Comparison of ENCODE assay signal across 26 mouse cellular contexts in genomic region chr10:89819146-89819545, GRCm38 (mm10). TPM values are rescaled to one million over a fixed set of nuclear protein-coding genes. Genes with fewer than 3 reads are reported as not detected.
DNase-seq lines count a peak whose midpoint lies in the region; ATAC-seq and TF ChIP-seq lines count a peak whose summit lies in the region.
"Had no signal": no experiment of that assay in that cellular context is flagged by ENCODE, and none has a peak within 500 bp of the region (broad histone marks: within the 10 kb centered on the region; RNA-seq: fewer than 3 reads in every experiment).

No protein-coding gene starts in this region.

- H3K9ac ChIP-seq in heart, postnatal 0 days (replicated peaks; ENCODE audit: low read depth, low read length), result no peak overlapping the region
- H3K9ac ChIP-seq in limb, embryonic 13.5 days, result no peak overlapping the region
- H3K9ac ChIP-seq: embryonic facial prominence, embryonic 12.5 days; embryonic facial prominence, embryonic 15.5 days; forebrain, embryonic 12.5 days had no signal

- no peaks in the 10 kb centered on the region for H3K4me1 ChIP-seq in heart, postnatal 0 days (ENCODE audit: control insufficient read depth, insufficient read depth)
- no peaks in the 10 kb centered on the region for H3K4me1 ChIP-seq in limb, embryonic 13.5 days
- H3K4me1 ChIP-seq in limb, embryonic 10.5 days, result no peaks in the 10 kb centered on the region
- H3K4me1 ChIP-seq: embryonic facial prominence, embryonic 12.5 days; embryonic facial prominence, embryonic 15.5 days; forebrain, embryonic 10.5 days; forebrain, embryonic 12.5 days had no signal

- TF ChIP-seq EP300 in heart, postnatal 0 days (IDR thresholded peaks at IDR 0.05; ENCODE audit: low read depth), result no peak

- 0 out of 2 replicates have a peak overlapping the region, but pooled peaks have one; percentile 20 for H3K27ac ChIP-seq in heart, postnatal 0 days (ENCODE audit: low read depth)
- no peak overlapping the region for H3K27ac ChIP-seq in limb, embryonic 13.5 days
- H3K27ac ChIP-seq in limb, embryonic 10.5 days, result no peak overlapping the region
- H3K27ac ChIP-seq: embryonic facial prominence, embryonic 12.5 days; embryonic facial prominence, embryonic 15.5 days; forebrain, embryonic 10.5 days; forebrain, embryonic 12.5 days had no signal

- no peak overlapping the region for H3K4me3 ChIP-seq in heart, postnatal 0 days (ENCODE audit: low read depth, low read length)
- no peak overlapping the region for H3K4me3 ChIP-seq in limb, embryonic 13.5 days
- H3K4me3 ChIP-seq in limb, embryonic 10.5 days, result no peak overlapping the region
- H3K4me3 ChIP-seq: embryonic facial prominence, embryonic 12.5 days; embryonic facial prominence, embryonic 15.5 days; erythroblast, embryonic 14.5 days; forebrain, embryonic 10.5 days; forebrain, embryonic 12.5 days had no signal

- no peak overlapping the region for H3K4me2 ChIP-seq in heart, postnatal 0 days (ENCODE audit: low read depth, low read length)
- no peak overlapping the region for H3K4me2 ChIP-seq in limb, embryonic 13.5 days (replicated peaks)
- H3K4me2 ChIP-seq: embryonic facial prominence, embryonic 12.5 days; embryonic facial prominence, embryonic 15.5 days; forebrain, embryonic 12.5 days had no signal

- H3K9me3 ChIP-seq in heart, postnatal 0 days (replicated peaks; ENCODE audit: control insufficient read depth, low read length), result no peaks in the 10 kb centered on the region
- no peaks in the 10 kb centered on the region for H3K9me3 ChIP-seq in limb, embryonic 13.5 days
- H3K9me3 ChIP-seq in limb, embryonic 10.5 days (replicated peaks), result no peaks in the 10 kb centered on the region
- H3K9me3 ChIP-seq: embryonic facial prominence, embryonic 12.5 days; embryonic facial prominence, embryonic 15.5 days; forebrain, embryonic 10.5 days; forebrain, embryonic 12.5 days had no signal

- peak; percentile 67; the same call in 1 of the 2 replicates for ATAC-seq in heart, postnatal 0 days (ENCODE audit: insufficient read depth, low read depth)
- 0 out of 2 replicates have a peak, but pooled peaks have one; percentile 25 for ATAC-seq in limb, embryonic 13.5 days (ENCODE audit: low FRiP score, low read depth)
- ATAC-seq: forebrain, embryonic 14.5 days; forebrain, embryonic 16.5 days had no signal

- WGBS in heart, postnatal 0 days, result 25% methylated on average over 4 of the region's 4 CpGs
- 69% methylated on average over 4 of the region's 4 CpGs for WGBS in limb, embryonic 13.5 days
- 92% methylated on average over 4 of the region's 4 CpGs for WGBS in limb, embryonic 10.5 days

- no peaks in the 10 kb centered on the region for H3K27me3 ChIP-seq in heart, postnatal 0 days (ENCODE audit: control insufficient read depth, insufficient read depth, low read length)
- H3K27me3 ChIP-seq in limb, embryonic 13.5 days, result no peaks in the 10 kb centered on the region
- no peaks in the 10 kb centered on the region for H3K27me3 ChIP-seq in limb, embryonic 10.5 days (ENCODE audit: low read depth, poor library complexity, severe bottlenecking)
- H3K27me3 ChIP-seq: embryonic facial prominence, embryonic 12.5 days; embryonic facial prominence, embryonic 15.5 days; forebrain, embryonic 12.5 days had no signal

- no peak for TF ChIP-seq CTCF in heart, postnatal 0 days (IDR thresholded peaks at IDR 0.05; ENCODE audit: low read depth)

- peak; percentile 65 for DNase-seq in heart, adult 11 months
- DNase-seq in heart, postnatal 25 days (ENCODE audit: low spot score), result no peak
- peak; percentile 60 for DNase-seq in heart, postnatal 0 days (ENCODE audit: low spot score)
- no peak for DNase-seq in heart, adult 18-20 months
- no peak for DNase-seq in limb, embryonic 10.5 days (ENCODE audit: low spot score)
- DNase-seq in thymus, postnatal 25 days, result no peak
- DNase-seq: adrenal gland, adult 2 months; adrenal gland, postnatal 10 days; adrenal gland, postnatal 25 days; cerebellum, adult 11 months; cerebellum, adult 18-20 months; cerebellum, adult 8-10 months; cerebellum, adult 9-11 months; cerebellum, postnatal 14 days; cerebellum, postnatal 36 days; embryo, embryonic 11 days had no signal

- intact Hi-C loops in heart, postnatal 25 days (cut with DNase I), result no loop called here

- peaks cover 29% of the 10 kb centered on the region for H3K36me3 ChIP-seq in heart, postnatal 0 days (replicated peaks; ENCODE audit: control insufficient read depth, insufficient read depth, low read length)
- H3K36me3 ChIP-seq in limb, embryonic 13.5 days, result peaks cover 38% of the 10 kb centered on the region
- peaks cover 36% of the 10 kb centered on the region for H3K36me3 ChIP-seq in limb, embryonic 10.5 days

RNA-seq across cellular contexts. Expression of gene Anks1b, which starts 54.2 kb away (rescaled TPM):
- under 1 TPM; 0.48 to 0.70 TPM for total RNA-seq in heart, postnatal 25 days (2021)
- total RNA-seq in heart, postnatal 0 days (2014; rRNA removed; ENCODE audit: low replicate concordance), result not detected in 2 replicates
- 0.26 and 0.27 TPM in 2 replicates for polyA plus RNA-seq in heart, postnatal 0 days (2015; fragmentation: Nextera tagmentation; extraction: Ambion mirVana)
- under 1 TPM; 0.33 to 0.40 TPM for total RNA-seq in heart, adult 18-20 months (2021)
- polyA plus RNA-seq in limb, embryonic 13.5 days (2015; fragmentation: Nextera tagmentation; extraction: Ambion mirVana), result 2.9 and 4.1 TPM in 2 replicates
- polyA plus RNA-seq in limb, embryonic 10.5 days (2016; fragmentation: Nextera tagmentation; extraction: Ambion mirVana), result 0.04 and 0.46 TPM in 2 replicates
- total RNA-seq: common myeloid progenitor, adult 5-6 weeks; MEL had no signal
- polyA plus RNA-seq: erythroblast, embryonic 14.5 days had no signal

Comparison
In these comparisons a context has a peak if more than half of its experiments do, and no peak if none do; other contexts are left out.
1. DNase-seq: peak in heart, adult 11 months (single experiment) and heart, postnatal 0 days (single experiment); none in heart, postnatal 25 days (single experiment), heart, adult 18-20 months (0 of 2), limb, embryonic 10.5 days (single experiment) and thymus, postnatal 25 days (single experiment).